Mouse (Mus musculus) limb, embryonic 15.5 days (tissue): ENCODE measurements at regions not wholly inside any gene's neighbourhood (a gene's known extent, or its start where the extent isn't known, plus 50 kb on each side); places are given as distances from the start of the nearest gene placed in this dataset.

ENCODE experiments used
- ATAC-seq: fragments of 200-750 bp; cut with Nextera tagmentation; 2 replicates; pipeline ENCODE4 v1.8.0; 2017; ENCODE audit warnings: low read depth, moderate TSS enrichment; ENCODE audit not compliant: insufficient number of reproducible peaks, low FRiP score, low TSS enrichment
- H3K27ac ChIP-seq: fragments of 300-500 bp; sonication (generic); 2 replicates; pipeline ENCODE4 v1.5.1; 2015; ENCODE audit warnings: moderate library complexity, mild to moderate bottlenecking, inconsistent platforms
- H3K27me3 ChIP-seq: fragments of 300-500 bp; sonication (generic); 2 replicates; pipeline ENCODE4 v1.6.1; 2015; ENCODE audit warnings: inconsistent platforms
- H3K36me3 ChIP-seq: fragments of 300-500 bp; sonication (generic); 2 replicates; pipeline ENCODE4 v1.6.1; 2015; ENCODE audit warnings: inconsistent platforms
- H3K4me1 ChIP-seq: fragments of 300-500 bp; sonication (generic); 2 replicates; pipeline ENCODE4 v1.6.1; 2015; ENCODE audit warnings: inconsistent platforms
- H3K4me2 ChIP-seq: fragments of 300-500 bp; sonication (generic); 2 replicates; pipeline ENCODE4 v1.6.1; 2015; ENCODE audit warnings: mild to moderate bottlenecking, inconsistent platforms
- H3K4me3 ChIP-seq: fragments of 300-500 bp; sonication (generic); 2 replicates; pipeline ENCODE4 v1.5.1; 2015; ENCODE audit warnings: mild to moderate bottlenecking, inconsistent platforms
- H3K9ac ChIP-seq: fragments of 300-500 bp; sonication (generic); 2 replicates; pipeline ENCODE4 v1.6.1; 2015; ENCODE audit warnings: inconsistent platforms
- H3K9me3 ChIP-seq: fragments of 300-500 bp; sonication (generic); 2 replicates; pipeline ENCODE4 v1.6.1; 2016; ENCODE audit warnings: inconsistent platforms
- WGBS: fragments of 180-500 bp; shearing (Covaris S2); methylation state at CpG from one replicate; pipeline ENCODE4 v1.1.7; 2015; 5-methylcytosine and 5-hydroxymethylcytosine counted together

- Histone ChIP-seq H3K4me3 (no peak overlapping the region), H3K27ac (no peak overlapping the region), H3K4me1 (peaks cover 11% of the 10 kb centered on the region), H3K27me3 (peaks cover 8% of the 10 kb centered on the region; the same call in 1 of the 2 replicates), H3K9ac (no peak overlapping the region), H3K9me3 (no peaks in the 10 kb centered on the region), H3K36me3 (no peaks in the 10 kb centered on the region), H3K4me2 (no peak overlapping the region)
- WGBS, result 51% methylated on average over 7 of the region's 7 CpGs
- no peak for ATAC-seq
Observed at GRCm38 (mm10) chr13:31191344-31192139, 217.5 kb downstream of the Gm5447 start.

- H3K27me3 ChIP-seq, result peaks cover 3% of the 10 kb centered on the region; the same call in 1 of the 2 replicates
- H3K27ac ChIP-seq, result no peak overlapping the region
- 51% methylated on average over 3 of the region's 3 CpGs for WGBS
- no peak overlapping the region for H3K4me3 ChIP-seq
- H3K4me2 ChIP-seq, result no peak overlapping the region
- no peak overlapping the region for H3K9ac ChIP-seq
- H3K4me1 ChIP-seq, result peaks cover 11% of the 10 kb centered on the region
- H3K36me3 ChIP-seq, result no peaks in the 10 kb centered on the region
- H3K9me3 ChIP-seq, result no peaks in the 10 kb centered on the region
- no peak for ATAC-seq
Observed at GRCm38 (mm10) chr13:31194971-31195370, 221.0 kb downstream of the Gm5447 start.

DNA sequence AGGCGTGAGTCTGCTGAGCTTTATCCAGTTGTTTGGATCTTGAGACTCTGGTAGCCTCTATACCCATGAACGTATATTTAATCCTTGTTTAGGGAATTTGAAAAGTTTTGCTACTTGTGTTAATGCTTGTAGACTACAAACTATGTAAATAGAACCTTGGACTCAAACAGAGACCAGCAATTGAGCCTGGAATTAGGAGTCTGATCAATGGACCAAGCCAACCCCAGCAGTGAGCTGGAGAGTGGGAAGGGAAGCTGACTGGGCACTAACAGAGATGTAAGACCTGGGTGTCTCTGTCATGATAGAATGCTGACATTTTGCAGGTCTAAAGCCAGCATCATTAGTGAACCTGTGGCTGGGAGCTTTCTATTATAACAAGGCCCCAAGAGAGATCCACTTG is 222.5 kb downstream of the Gm5447 start:
- Histone ChIP-seq H3K4me1 (peaks cover 7% of the 10 kb centered on the region), H3K9ac (no peak overlapping the region), H3K4me3 (no peak overlapping the region), H3K27ac (no peak overlapping the region), H3K27me3 (no peaks in the 10 kb centered on the region), H3K9me3 (no peaks in the 10 kb centered on the region), H3K4me2 (no peak overlapping the region), H3K36me3 (no peaks in the 10 kb centered on the region)
- 79% methylated on average over 2 of the region's 2 CpGs for WGBS
- ATAC-seq, result no peak

DNA sequence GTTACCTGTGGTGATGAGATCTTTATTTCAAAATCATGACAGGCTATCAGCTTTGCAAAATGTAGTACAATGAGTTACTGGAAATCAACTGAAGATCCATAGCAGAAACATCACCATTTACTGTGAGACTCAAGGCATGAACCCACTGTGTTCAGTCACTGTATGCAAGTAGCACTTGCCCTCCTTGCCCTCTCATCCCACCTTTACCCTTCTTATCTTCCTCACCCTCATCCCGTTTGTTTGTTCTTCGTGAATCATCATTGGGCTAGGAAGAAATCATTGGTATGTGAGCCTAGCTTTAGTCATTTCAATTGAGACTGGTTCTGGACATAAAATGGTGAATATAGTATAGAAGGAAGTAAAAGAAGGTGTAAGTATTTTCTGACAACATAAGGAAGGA is 223.6 kb downstream of the Gm5447 start:
- no peaks in the 10 kb centered on the region for H3K36me3 ChIP-seq
- H3K4me2 ChIP-seq, result no peak overlapping the region
- H3K9me3 ChIP-seq, result no peaks in the 10 kb centered on the region
- H3K27ac ChIP-seq, result no peak overlapping the region
- ATAC-seq, result no peak
- no peaks in the 10 kb centered on the region for H3K27me3 ChIP-seq
- no peaks in the 10 kb centered on the region for H3K4me1 ChIP-seq
- H3K4me3 ChIP-seq, result no peak overlapping the region
- WGBS, result 77% methylated on average over 2 of the region's 2 CpGs
- H3K9ac ChIP-seq, result no peak overlapping the region

- Histone ChIP-seq H3K4me3 (no peak overlapping the region), H3K27me3 (0 out of 2 replicates have a peak, but pooled peaks cover 4% of the 10 kb centered on the region), H3K4me1 (peaks cover 5% of the 10 kb centered on the region; the same call in 1 of the 2 replicates), H3K9ac (no peak overlapping the region), H3K36me3 (no peaks in the 10 kb centered on the region), H3K27ac (no peak overlapping the region), H3K4me2 (no peak overlapping the region), H3K9me3 (no peaks in the 10 kb centered on the region)
- ATAC-seq, result no peak
- WGBS, result 91% methylated on average over 1 of the region's 1 CpGs
Observed at GRCm38 (mm10) chr13:31199384-31199783, 225.4 kb downstream of the Gm5447 start.

DNA sequence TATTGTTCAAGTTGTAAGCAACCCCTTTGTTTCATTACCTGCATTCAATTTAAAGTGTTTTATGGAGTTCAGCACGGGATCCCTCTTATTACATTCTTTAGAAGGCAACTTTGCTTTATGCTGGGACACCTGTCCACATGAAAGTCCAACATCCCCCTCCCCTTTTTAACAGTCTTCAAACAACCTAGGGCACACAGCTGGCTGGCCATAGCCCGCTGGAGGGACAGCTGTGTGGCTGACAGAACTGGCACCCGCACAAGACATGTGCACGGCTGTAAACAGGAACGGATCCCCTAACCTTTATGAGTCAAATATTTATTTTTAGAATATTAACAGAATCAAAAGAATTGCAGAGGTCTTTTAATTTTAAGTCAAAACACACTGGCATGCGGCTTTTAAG is 230.1 kb downstream of the Gm5447 start:
- WGBS, result 23% methylated on average over 6 of the region's 6 CpGs
- 0 out of 2 replicates have a peak, but pooled peaks cover 4% of the 10 kb centered on the region for H3K27me3 ChIP-seq
- no peak overlapping the region for H3K27ac ChIP-seq
- no peak overlapping the region for H3K4me2 ChIP-seq
- H3K4me3 ChIP-seq, result no peak overlapping the region
- no peak for ATAC-seq
- no peaks in the 10 kb centered on the region for H3K9me3 ChIP-seq
- H3K4me1 ChIP-seq, result peaks cover 8% of the 10 kb centered on the region
- H3K9ac ChIP-seq, result no peak overlapping the region
- H3K36me3 ChIP-seq, result no peaks in the 10 kb centered on the region

DNA sequence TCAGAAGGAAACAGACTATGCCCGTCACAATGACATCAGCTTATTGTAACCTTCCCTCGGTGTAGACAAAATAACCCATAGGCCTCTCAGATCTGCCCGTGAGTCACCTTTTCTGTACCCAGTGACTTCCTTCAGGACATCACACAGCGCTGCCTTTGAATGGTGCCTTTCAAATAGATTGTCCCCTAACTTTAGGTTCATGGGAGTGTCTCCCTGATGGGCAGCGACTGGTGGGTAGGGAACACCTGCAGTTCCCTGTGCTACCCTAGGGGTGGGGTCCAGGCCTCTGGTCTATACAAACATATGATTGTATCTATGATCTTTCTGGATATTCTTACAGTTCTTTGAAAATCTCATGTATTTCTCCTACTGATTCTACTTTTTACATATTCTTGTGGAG is 232.4 kb downstream of the Gm5447 start:
- H3K4me1 ChIP-seq, result peaks cover 8% of the 10 kb centered on the region
- WGBS, result 65% methylated on average over 5 of the region's 5 CpGs
- H3K36me3 ChIP-seq, result no peaks in the 10 kb centered on the region
- ATAC-seq, result no peak
- no peak overlapping the region for H3K9ac ChIP-seq
- H3K27me3 ChIP-seq, result 0 out of 2 replicates have a peak, but pooled peaks cover 4% of the 10 kb centered on the region
- no peaks in the 10 kb centered on the region for H3K9me3 ChIP-seq
- H3K27ac ChIP-seq, result no peak overlapping the region
- no peak overlapping the region for H3K4me2 ChIP-seq
- H3K4me3 ChIP-seq, result no peak overlapping the region

- 28% methylated on average over 5 of the region's 5 CpGs for WGBS
- ATAC-seq, result no peak
Observed at GRCm38 (mm10) chr13:31207709-31208108, 233.7 kb downstream of the Gm5447 start.

DNA sequence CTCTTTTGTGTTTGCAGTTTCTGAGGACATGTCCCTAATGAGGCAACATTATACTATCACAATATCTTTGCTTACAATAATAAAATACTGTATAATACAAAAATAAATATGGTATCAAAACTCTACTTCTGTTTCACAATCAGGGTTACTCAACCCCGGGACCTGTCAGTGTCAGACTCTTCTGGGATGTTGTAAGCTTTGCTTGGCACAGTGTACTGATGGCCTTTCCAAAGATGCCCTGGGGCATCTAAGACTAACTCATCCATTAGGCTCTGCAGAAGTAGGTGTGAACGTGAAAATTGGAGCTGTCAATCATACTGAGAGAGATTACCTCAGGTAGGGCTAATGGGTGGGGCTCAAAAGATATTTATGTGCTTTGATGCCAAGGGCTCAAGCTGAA is 249.0 kb downstream of the Gm5447 start:
- 70% methylated on average over 2 of the region's 2 CpGs for WGBS

More at GRCm38 (mm10) chr13:31207709-31208108, 233.7 kb downstream of the Gm5447 start:
- Histone ChIP-seq H3K9me3 (no peaks in the 10 kb centered on the region), H3K9ac (no peak overlapping the region), H3K27ac (no peak overlapping the region), H3K4me2 (no peak overlapping the region), H3K4me1 (peaks cover 8% of the 10 kb centered on the region), H3K36me3 (no peaks in the 10 kb centered on the region), H3K27me3 (0 out of 2 replicates have a peak, but pooled peaks cover 4% of the 10 kb centered on the region), H3K4me3 (no peak overlapping the region)

GRCm38 (mm10) chr13:31240546-31240945 is 266.5 kb downstream of the Gm5447 start:
- ATAC-seq, result no peak
- H3K27me3 ChIP-seq, result no peaks in the 10 kb centered on the region
- no peaks in the 10 kb centered on the region for H3K4me1 ChIP-seq
- no peak overlapping the region for H3K9ac ChIP-seq
- no peak overlapping the region for H3K4me2 ChIP-seq
- no peaks in the 10 kb centered on the region for H3K36me3 ChIP-seq
- 95% methylated on average over 6 of the region's 6 CpGs for WGBS
- no peak overlapping the region for H3K27ac ChIP-seq
- H3K9me3 ChIP-seq, result no peaks in the 10 kb centered on the region
- H3K4me3 ChIP-seq, result no peak overlapping the region

More for the DNA sequence above, 249.0 kb downstream of the Gm5447 start:
- Histone ChIP-seq H3K9me3 (no peaks in the 10 kb centered on the region), H3K27ac (no peak overlapping the region), H3K36me3 (no peaks in the 10 kb centered on the region), H3K27me3 (no peaks in the 10 kb centered on the region), H3K9ac (no peak overlapping the region), H3K4me3 (no peak overlapping the region), H3K4me2 (no peak overlapping the region), H3K4me1 (no peaks in the 10 kb centered on the region)
- ATAC-seq, result no peak

GRCm38 (mm10) chr13:31248996-31249395 is 275.0 kb downstream of the Gm5447 start:
- no peaks in the 10 kb centered on the region for H3K9me3 ChIP-seq
- ATAC-seq, result no peak

GRCm38 (mm10) chr13:31249525-31249924 is 275.5 kb downstream of the Gm5447 start:
- Histone ChIP-seq H3K27ac (no peak overlapping the region), H3K4me2 (no peak overlapping the region), H3K36me3 (no peaks in the 10 kb centered on the region), H3K27me3 (no peaks in the 10 kb centered on the region), H3K9ac (no peak overlapping the region), H3K4me3 (no peak overlapping the region), H3K4me1 (no peaks in the 10 kb centered on the region), H3K9me3 (no peaks in the 10 kb centered on the region)
- ATAC-seq, result no peak
- WGBS, result 30% methylated on average over 5 of the region's 5 CpGs

More at GRCm38 (mm10) chr13:31248996-31249395, 275.0 kb downstream of the Gm5447 start:
- H3K9ac ChIP-seq, result no peak overlapping the region
- H3K27me3 ChIP-seq, result no peaks in the 10 kb centered on the region
- no peak overlapping the region for H3K4me2 ChIP-seq
- H3K36me3 ChIP-seq, result no peaks in the 10 kb centered on the region
- 94% methylated on average over 3 of the region's 3 CpGs for WGBS
- H3K4me3 ChIP-seq, result no peak overlapping the region
- no peak overlapping the region for H3K27ac ChIP-seq
- H3K4me1 ChIP-seq, result no peaks in the 10 kb centered on the region
